Mouse (Mus musculus) brain, embryonic 14.5 days (tissue): ENCODE results near the gene Dgki.

Experiments
- CTCF ChIP-seq: fragments of 200-500 bp; IDR thresholded peaks from 2 replicates; pipeline ENCODE4 v1.5.1; 2012; ENCODE audit warnings: inconsistent platforms, mild to moderate bottlenecking, moderate library complexity, borderline replicate concordance; ENCODE audit not compliant: insufficient read depth, insufficient read length; ENCODE audit errors: extremely low read depth
- POLR2A ChIP-seq: fragments of 200-500 bp; IDR thresholded peaks from 2 replicates; pipeline ENCODE4 v1.6.1; 2012; ENCODE audit warnings: mild to moderate bottlenecking, inconsistent platforms, borderline replicate concordance; ENCODE audit not compliant: poor library complexity, insufficient read depth, insufficient read length, severe bottlenecking; ENCODE audit errors: extremely low read depth

DNA sequence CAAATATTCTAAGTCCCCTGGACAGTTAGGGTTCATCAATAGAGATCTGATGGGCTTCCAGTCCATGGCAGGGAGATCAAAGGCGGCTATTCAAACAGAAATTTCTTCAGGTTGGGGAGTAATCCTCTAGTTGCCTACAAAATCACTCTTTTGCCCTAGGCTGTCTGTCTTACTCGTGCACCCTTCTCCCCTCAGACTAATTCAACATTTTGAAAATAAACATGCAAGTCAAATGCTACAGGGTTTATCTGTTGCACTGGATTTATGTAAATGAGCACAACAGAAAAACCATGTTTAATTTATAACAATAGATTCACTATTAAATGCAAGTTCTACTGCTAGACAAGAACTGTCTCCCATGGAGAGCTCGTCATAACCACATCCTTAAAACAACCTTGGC, 141.1 kb downstream of the Dgki start:
- no peak for TF ChIP-seq CTCF
- no peak for TF ChIP-seq POLR2A
